Mouse (Mus musculus) cerebellum, adult 2 months (tissue): ENCODE measurements at regions not wholly inside any gene's neighbourhood (a gene's known extent, or its start where the extent isn't known, plus 50 kb on each side); places are given as distances from the start of the nearest gene placed in this dataset.
A peak's percentile ranks its signal among the peaks of the same experiment; 100 is the strongest.

Source experiments
- DNase-seq, 2 experiments: peaks; one replicate each; pipeline ENCODE4 v3.0.0; 2021
- H3K27ac ChIP-seq: fragments of 200-500 bp; 2 replicates; pipeline ENCODE4 v1.5.1; 2012; ENCODE audit warnings: low read length, control low read depth, inconsistent platforms; ENCODE audit not compliant: insufficient read depth
- H3K27me3 ChIP-seq: fragments of 200-500 bp; 2 replicates; pipeline ENCODE4 v1.6.1; 2012; ENCODE audit warnings: inconsistent platforms, mild to moderate bottlenecking, low read length, moderate library complexity; ENCODE audit not compliant: control insufficient read depth, insufficient read depth
- H3K4me1 ChIP-seq: fragments of 200-500 bp; 2 replicates; pipeline ENCODE4 v1.6.1; 2011; ENCODE audit warnings: low read length; ENCODE audit not compliant: control insufficient read depth, insufficient read depth
- H3K4me3 ChIP-seq: fragments of 200-500 bp; replicated peaks from 2 replicates; pipeline ENCODE3; 2011; ENCODE audit warnings: mild to moderate bottlenecking, low read depth, low read length, control low read depth; ENCODE audit not compliant: insufficient read depth
- CTCF ChIP-seq: fragments of 200-500 bp; IDR thresholded peaks from 2 replicates; pipeline ENCODE4 v1.5.1; 2011; ENCODE audit warnings: low read depth, mild to moderate bottlenecking, control low read depth, low read length, moderate library complexity, borderline replicate concordance; ENCODE audit not compliant: insufficient read depth
- POLR2A ChIP-seq: fragments of 200-500 bp; IDR thresholded peaks from 2 replicates; pipeline ENCODE4 v1.6.1; 2011; ENCODE audit warnings: low read length, control low read depth, borderline replicate concordance; ENCODE audit not compliant: insufficient read depth
- whole genome bisulfite sequencing: fragments of 180-500 bp; shearing (Covaris S2); methylation state at CpG from one replicate; pipeline ENCODE4 v1.1.7; 2018; 5-methylcytosine and 5-hydroxymethylcytosine counted together

DNA sequence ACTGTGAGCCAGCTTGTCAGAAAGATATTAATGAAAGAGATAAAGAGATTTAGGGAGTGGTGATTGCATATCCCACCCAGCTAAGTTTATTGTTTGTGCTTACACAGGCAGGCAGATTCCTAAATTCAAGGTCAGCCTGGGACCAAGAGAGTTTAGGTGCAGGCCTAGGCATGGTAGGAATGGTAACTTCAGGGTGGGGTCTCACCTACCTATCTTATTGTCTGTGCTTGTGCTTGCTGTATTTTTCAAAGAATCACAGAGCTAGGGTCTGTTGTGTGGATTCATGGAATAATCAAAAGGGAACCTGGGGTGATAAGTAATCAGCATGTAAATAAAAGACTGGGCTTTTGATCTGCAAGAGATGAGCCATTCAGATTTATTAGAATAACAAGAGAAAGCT lies 642.4 kb downstream of the Pkhd1 start:
- no peak for DNase-seq
- Histone ChIP-seq H3K27ac (no peak overlapping the region), H3K4me3 (no peak overlapping the region), H3K4me1 (no peaks in the 10 kb centered on the region), H3K27me3 (no peaks in the 10 kb centered on the region)
- TF ChIP-seq CTCF = no peak
- TF ChIP-seq POLR2A = no peak

DNA sequence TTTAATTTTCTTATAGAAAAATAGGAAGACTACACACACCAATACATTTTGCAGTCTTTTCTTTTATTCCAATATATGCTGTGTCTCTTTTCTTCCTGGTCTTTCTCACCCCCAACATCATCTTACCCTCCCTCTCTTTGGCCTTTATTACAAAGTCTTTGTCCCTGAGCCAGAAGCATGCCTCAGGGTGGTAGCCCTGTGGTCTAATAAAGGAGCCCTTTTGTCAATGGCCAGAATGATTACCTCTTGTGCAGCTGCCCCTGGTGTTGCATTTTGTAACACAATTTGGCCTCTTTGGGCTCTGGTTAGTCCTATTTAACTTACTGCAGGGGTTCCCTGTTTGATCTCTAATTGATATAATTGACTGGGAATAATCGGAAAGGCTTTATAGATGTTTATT lies 636.7 kb downstream of the Pkhd1 start:
- no peak overlapping the region for H3K4me3 ChIP-seq
- H3K27me3 ChIP-seq = no peaks in the 10 kb centered on the region
- TF ChIP-seq POLR2A = no peak
- TF ChIP-seq CTCF = no peak
- DNase-seq = no peak
- H3K4me1 ChIP-seq = no peaks in the 10 kb centered on the region
- WGBS = 43% methylated on average over 1 of the region's 1 CpGs
- H3K27ac ChIP-seq = no peak overlapping the region

DNA sequence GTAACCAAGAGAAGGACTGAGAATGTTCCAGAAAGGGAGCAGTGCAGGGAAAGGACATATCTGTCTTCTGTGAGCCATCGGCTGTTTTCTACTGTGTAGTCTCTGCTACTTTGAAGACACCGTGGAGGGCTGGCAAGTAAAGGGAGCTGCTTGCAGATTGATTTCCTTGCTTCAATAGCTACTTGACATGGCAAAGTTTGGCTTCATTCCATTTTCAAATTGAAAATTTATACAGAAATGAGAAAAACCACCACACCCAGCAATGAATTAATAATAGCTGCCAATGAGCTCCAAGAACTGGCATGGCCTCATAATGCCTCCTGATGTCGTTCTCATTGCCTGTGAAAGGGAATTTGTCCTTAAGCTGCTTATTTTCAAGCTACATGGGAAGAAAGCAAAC lies 635.1 kb downstream of the Pkhd1 start:
- Histone ChIP-seq H3K4me1 (no peaks in the 10 kb centered on the region), H3K27ac (no peak overlapping the region), H3K4me3 (no peak overlapping the region), H3K27me3 (no peaks in the 10 kb centered on the region)
- no peak for DNase-seq
- TF ChIP-seq POLR2A (no peak), CTCF (no peak)
- 31% methylated on average over 3 of the region's 3 CpGs for WGBS

DNA sequence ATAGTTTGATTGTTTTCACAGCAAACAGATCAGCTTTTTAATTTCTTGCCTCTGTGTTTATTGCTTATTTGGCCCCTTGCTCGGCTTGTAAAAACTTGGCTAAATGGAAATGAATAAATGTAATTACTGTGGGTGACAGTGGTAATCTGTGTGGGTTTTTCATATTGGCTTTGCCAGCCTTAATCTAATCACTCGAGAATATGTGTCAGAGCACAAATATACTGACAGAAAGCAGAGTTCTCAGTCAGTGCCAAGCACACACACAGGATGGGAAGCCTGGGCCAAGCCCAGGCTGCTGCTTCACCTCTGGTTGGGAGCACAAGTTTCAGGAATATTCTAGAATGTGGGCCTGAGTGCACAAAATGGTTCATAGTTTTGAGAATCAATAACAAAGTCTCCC lies 634.4 kb downstream of the Pkhd1 start:
- 44% methylated on average over 2 of the region's 2 CpGs for WGBS
- no peaks in the 10 kb centered on the region for H3K27me3 ChIP-seq
- H3K27ac ChIP-seq = no peak overlapping the region
- no peak for DNase-seq
- H3K4me3 ChIP-seq = no peak overlapping the region
- TF ChIP-seq POLR2A (no peak), CTCF (no peak)
- H3K4me1 ChIP-seq = no peaks in the 10 kb centered on the region

DNA sequence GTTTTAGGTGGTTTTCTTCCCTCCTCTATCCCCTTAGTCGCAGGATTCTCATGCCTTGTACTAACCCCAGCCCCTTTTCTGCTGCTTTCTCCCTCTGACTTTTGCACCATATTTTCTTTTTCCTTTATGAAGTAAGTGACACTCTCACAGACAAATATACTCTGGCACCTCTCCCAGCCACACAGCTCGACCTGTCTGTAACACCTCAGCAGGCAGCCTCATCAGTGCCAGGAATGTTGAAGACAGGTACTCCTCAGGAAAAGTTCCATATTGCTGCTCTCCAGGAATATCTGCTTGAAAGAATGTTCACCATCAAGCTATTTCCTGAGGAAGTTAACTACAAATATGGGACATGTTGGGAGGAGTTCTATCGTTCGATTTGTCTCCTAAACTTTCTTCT lies 627.9 kb downstream of the Pkhd1 start:
- no peaks in the 10 kb centered on the region for H3K4me1 ChIP-seq
- TF ChIP-seq POLR2A = no peak
- TF ChIP-seq CTCF = no peak
- WGBS = 34% methylated on average over 4 of the region's 4 CpGs

More for the DNA sequence above, 627.9 kb downstream of the Pkhd1 start:
- H3K4me3 ChIP-seq = no peak overlapping the region
- H3K27ac ChIP-seq = no peak overlapping the region
- DNase-seq = peak in 1 of 2 experiments; percentile 13
- H3K27me3 ChIP-seq = no peaks in the 10 kb centered on the region
